8 mouse cellular contexts compared by ENCODE assay signal in the genomic region with DNA sequence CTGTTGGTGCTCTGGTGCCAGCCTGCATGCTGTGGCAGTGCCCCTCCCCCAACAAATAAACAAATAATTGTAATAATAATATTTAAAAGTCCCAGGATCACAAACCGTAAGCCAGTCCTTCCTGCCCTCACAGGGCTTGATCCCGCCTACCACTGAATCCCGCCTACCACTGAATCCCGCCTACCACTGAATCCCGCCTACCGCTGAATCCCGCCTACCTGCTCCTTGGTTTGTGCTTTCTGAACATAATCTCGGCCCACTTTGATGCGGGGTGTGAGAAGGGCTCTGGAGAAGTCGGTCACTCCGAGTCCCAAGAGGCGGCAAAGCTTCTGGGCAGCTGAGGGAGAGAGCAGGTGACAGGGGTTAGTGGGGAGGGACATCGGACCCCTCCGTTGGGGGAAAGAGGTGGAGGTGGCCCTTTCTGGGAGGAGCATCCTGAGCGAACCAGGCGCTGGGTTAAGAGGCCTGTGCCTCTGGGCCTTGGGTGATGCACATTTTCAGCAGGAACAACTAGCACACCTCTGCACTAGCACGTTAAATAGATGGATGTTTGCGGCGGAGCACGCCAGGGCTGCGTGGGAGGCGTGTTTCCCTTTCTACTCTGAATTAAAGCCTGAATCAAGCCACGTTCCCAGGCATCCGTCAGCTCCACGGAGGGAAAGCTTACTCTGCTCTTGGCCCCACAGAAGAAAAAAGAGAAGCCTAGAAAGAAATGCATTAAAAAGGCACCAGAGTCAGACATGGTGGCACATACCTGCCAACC. TPM values are rescaled to one million over a fixed set of nuclear protein-coding genes. Genes with fewer than 3 reads are reported as not detected.
A peak's percentile ranks its signal among the peaks of the same experiment; 100 is the strongest.
DNase-seq lines count a peak whose midpoint lies in the region; ATAC-seq lines count a peak whose summit lies in the region.

No protein-coding gene starts in this region.

- H3K36me3 ChIP-seq in limb, embryonic 15.5 days = no peaks in the 10 kb centered on the region

- 20% methylated on average over 25 of the region's 25 CpGs for WGBS in limb, embryonic 15.5 days

- H3K27me3 ChIP-seq in limb, embryonic 15.5 days = peaks cover 75% of the 10 kb centered on the region

- no peak overlapping the region for H3K27ac ChIP-seq in limb, embryonic 15.5 days

- H3K4me2 ChIP-seq in limb, embryonic 15.5 days = no peak overlapping the region

- 0 out of 2 replicates have a peak, but pooled peaks cover 10% of the 10 kb centered on the region for H3K4me1 ChIP-seq in limb, embryonic 15.5 days

- DNase-seq in embryo, embryonic 11 days = peak; percentile 15
- no peak for DNase-seq in embryo, embryonic 10.5 days (ENCODE audit: low spot score)
- DNase-seq in right cerebral cortex, adult 18-20 months = peak; percentile 78
- no peak for DNase-seq in right cerebral cortex, postnatal 4 days
- peak; percentile 23 for DNase-seq in telencephalon, adult 2 months (ENCODE audit: low read depth, low spot score)
- DNase-seq in thymus, postnatal 10 days (ENCODE audit: low spot score in 2 of 2) = no peak
- DNase-seq in thymus, postnatal 25 days = no peak

- H3K9me3 ChIP-seq in limb, embryonic 15.5 days = no peaks in the 10 kb centered on the region

- peak overlapping the region; percentile 13; the same call in 1 of the 2 replicates for H3K4me3 ChIP-seq in limb, embryonic 15.5 days

- H3K9ac ChIP-seq in limb, embryonic 15.5 days = no peak overlapping the region

- no peak for ATAC-seq in limb, embryonic 15.5 days (ENCODE audit: insufficient number of reproducible peaks, low FRiP score, low TSS enrichment, low read depth)

RNA-seq across cellular contexts. Expression of gene Myh14, which starts 29.6 kb away (rescaled TPM):
- 5.4 and 6.4 TPM in 2 replicates for polyA plus RNA-seq in limb, embryonic 15.5 days (2015; fragmentation: Nextera tagmentation; extraction: Ambion mirVana)

RNA-seq across cellular contexts. Expression of gene Kcnc3, which starts 50.6 kb away (rescaled TPM):
- 0.16 and 0.20 TPM in 2 replicates for polyA plus RNA-seq in limb, embryonic 15.5 days (2015; fragmentation: Nextera tagmentation; extraction: Ambion mirVana)

Comparison
In these comparisons a context has a peak if more than half of its experiments do, and no peak if none do; other contexts are left out.
1. DNase-seq: peak in embryo, embryonic 11 days (single experiment), right cerebral cortex, adult 18-20 months (single experiment) and telencephalon, adult 2 months (single experiment); none in embryo, embryonic 10.5 days (single experiment), right cerebral cortex, postnatal 4 days (single experiment), thymus, postnatal 10 days (0 of 2) and thymus, postnatal 25 days (single experiment).